Mouse (Mus musculus) ES-CJ7 (cell line): Measurements from ENCODE around the gene Mob4.

ENCODE experiments used
- DNase-seq: peaks from one replicate; pipeline ENCODE4 v3.0.0; 2011; ENCODE audit warnings: low read depth, low spot score

Mob4 gene

GRCm38 (mm10) chr1:55182392-55182791, 51.4 kb downstream of the Mob4 start:
- DNase-seq = no peak

GRCm38 (mm10) chr1:55185718-55186117, 54.7 kb downstream of the Mob4 start:
- peak; percentile 73 for DNase-seq

GRCm38 (mm10) chr1:55186592-55187210, 55.7 kb downstream of the Mob4 start:
- DNase-seq = peak; percentile 76

GRCm38 (mm10) chr1:55192015-55192414, 61.0 kb downstream of the Mob4 start:
- DNase-seq = peak; percentile 66

GRCm38 (mm10) chr1:55192824-55193223, 61.8 kb downstream of the Mob4 start:
- peak; percentile 71 for DNase-seq

- peak; percentile 68 for DNase-seq
Measured at GRCm38 (mm10) chr1:55193316-55193715, 62.3 kb downstream of the Mob4 start.

- no peak for DNase-seq
Measured at GRCm38 (mm10) chr1:55194064-55194915, 63.3 kb downstream of the Mob4 start.

GRCm38 (mm10) chr1:55195021-55195420, 64.0 kb downstream of the Mob4 start:
- DNase-seq = no peak

- DNase-seq = peak; percentile 52
Measured at GRCm38 (mm10) chr1:55196327-55197003, 65.4 kb downstream of the Mob4 start.

- peak; percentile 97 for DNase-seq
Measured at GRCm38 (mm10) chr1:55198719-55199118, 67.7 kb downstream of the Mob4 start.

- peak; percentile 50 for DNase-seq
Measured at GRCm38 (mm10) chr1:55201850-55202752, 71.1 kb downstream of the Mob4 start.
